Mouse (Mus musculus): ENCODE data around the gene Gm5767. TPM values are rescaled to one million over a fixed set of nuclear protein-coding genes. Genes with fewer than 3 reads are reported as not detected.

The Gm5767 gene
- not detected for total RNA-seq (2022)

DNA sequence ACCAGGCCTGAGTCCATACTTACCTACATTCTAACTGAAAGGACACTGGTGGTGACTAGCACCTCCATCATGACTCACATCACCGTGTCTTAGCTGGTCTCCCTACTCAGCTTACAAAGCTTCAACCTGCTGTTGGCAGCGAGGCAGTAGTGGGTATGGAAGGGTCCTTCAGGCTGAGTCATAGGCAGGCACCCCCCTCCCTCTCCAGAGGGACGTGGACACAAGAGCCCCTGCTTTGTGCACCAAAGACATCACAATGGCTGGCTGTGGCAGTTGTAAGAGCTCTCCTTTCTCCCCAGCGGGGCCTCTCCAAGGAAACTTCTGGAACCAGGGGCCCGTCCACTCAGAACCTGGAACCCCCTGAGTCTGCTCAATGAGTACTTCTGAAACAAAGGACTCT, at the start of gene Gm5767:
Gm5767 (plus strand) TSS at position 301 of the 400 bp plus-strand sequence.
- no peak for DNase-seq (ENCODE audit: low spot score in 2 of 2)

DNA sequence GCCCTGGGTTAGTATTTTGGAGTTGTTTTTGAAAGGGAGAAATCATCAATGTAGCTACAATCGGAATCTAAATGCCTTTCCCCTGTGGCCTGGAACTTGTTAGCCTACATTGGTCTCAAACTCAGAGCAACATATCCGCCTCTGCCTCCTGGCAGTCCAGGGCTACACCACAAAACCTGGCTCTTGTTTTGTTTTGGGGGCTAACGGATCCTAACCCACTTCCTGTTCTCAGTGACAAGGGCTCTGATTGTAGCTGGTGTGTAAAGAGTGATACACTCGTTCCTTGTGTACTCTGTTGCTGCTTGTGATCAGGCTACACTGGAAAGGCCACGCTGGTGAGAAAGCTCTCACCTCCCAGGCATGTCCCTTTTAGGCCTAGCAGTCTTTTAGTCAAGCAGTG, 49.1 kb upstream of the Gm5767 start:
- DNase-seq (ENCODE audit: low spot score in 2 of 2), result no peak

DNA sequence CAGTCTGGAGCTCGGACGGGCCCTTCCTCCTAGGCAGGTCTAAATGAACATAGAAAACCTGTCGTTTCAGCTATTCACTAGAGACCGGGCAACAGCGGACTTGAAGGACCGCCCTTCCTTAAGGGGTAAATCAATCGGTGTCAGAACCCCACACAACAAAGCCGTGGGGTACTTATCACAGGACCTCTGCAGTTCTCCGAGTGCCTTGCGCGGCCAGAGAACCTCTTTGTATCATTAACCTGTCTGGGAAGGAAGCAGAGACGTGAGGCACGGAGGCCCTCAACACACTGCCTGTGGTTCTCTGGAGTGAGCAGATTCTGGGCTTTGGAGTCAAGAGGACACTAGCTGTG, 43.7 kb upstream of the Gm5767 start:
- DNase-seq (ENCODE audit: low spot score in 2 of 2), result no peak

DNA sequence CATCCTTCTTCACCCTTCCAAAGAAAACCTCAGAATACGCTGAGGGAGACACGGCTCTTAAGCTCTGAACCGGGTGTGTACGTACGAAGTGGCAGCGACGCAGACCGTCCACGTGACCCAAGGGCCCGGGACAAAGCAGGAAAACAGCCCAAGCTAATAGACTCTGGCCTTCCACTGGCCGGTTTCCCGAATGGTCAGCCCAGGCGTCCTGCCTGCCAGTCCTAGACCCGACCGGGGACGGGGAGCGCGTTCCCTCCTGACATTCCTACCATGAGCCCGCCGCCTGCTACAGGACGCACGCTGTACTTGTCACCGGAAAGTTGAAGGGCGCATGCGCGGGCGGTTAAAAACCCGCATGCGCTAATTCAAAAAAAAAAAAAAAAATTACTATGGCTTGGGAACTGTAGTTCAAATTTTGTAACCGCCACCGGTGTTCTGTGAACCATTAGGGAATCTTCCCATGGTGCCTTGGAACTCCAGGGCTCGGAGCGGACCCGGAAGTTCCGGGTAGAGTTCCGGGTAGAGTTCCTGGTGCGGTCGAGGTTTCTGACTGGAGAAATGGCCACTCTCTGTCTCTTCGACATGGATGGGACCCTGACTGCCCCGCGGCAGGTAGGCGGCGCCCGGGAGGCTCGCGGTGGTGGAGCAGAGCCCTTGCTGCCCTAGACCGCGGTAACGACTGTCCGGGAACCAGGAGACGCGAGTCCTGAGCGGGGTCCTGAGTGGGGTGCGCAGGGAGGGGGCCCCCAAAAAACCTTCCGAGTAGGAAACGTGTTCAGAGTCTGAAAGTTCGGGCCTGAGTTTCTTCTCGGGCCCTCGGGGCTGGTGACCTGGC, 43.1 kb upstream of the Gm5767 start, which contains the start of the genes Pmm2 and Tmem186:
Pmm2 (plus strand) TSS at position 458 of the 835 bp plus-strand sequence.
Tmem186 (minus strand) TSS at position 496 of the 835 bp plus-strand sequence.
- DNase-seq (ENCODE audit: low spot score in 2 of 2), result peak; percentile 63 to 80

DNA sequence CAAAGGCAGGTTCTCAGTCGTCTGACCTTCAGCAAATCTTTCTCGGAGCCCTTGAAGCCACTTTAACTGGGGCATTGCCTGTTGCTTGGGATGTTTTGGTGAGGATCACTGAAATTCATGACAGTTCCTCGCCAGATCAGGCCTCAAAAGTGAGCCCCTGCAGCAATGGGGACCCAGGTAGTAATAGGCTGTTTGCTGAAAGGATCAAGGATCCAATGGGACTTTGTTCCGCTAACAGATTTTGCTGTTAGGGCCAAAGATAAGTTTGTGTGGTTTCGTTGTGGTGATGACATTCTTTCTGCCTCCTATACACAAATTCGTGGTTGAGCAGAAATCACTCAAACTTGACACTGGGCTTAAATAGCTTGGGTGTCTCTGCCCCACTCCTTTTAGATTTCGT, 42.4 kb upstream of the Gm5767 start:
- no peak for DNase-seq (ENCODE audit: low spot score in 2 of 2)

DNA sequence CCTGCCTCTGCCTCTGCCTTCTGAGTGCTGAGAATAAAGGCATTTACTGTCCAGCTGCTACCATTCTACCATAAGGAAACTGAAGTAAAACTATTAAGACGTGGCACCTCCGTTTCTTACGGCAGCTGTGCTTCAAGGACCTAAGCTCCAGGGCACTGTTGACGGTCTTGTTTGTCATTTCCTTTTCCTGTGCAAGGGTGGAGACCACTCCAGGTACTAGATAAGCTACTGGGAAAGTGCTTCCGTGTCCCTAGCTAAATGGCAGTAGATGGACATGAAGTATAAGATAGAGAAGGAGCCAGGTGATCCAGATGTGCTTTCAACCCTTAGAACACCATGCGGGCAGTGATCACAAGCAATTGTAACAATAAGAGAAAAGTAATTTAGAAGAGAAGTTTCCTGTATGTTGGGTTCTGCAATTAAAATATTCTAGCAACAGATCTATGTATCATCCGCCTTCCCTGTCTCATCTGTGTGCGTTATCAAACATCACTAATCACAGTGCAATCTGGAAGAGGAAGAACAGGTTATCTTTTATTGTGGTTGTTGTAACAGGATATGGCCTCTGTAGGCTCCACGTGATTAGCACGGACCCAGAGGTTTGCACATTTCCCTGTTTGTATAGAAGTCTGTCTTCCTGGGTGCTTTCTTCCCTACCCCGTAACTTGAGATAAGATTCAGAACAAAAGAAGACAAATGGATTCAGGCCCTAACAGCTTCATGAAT, 40.9 kb upstream of the Gm5767 start:
- DNase-seq (ENCODE audit: low spot score in 2 of 2), result no peak

DNA sequence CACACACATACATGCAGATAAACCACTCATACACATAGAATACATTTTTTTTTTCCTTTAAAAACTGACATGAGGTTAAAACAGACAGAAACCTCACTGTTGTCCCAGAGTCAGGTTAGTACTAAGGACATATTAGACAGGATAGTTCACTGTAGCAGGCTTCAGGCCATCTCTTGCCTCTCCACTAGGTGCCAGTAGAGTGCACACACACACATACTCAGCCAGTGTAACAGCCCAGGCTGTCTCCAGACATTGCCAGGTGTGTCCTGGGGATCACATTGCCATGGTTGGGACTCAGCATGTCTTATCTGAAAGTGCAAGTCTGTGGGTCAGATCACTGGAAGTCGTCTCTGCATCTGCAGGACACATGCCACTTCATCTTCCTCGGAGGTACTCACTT, 36.7 kb upstream of the Gm5767 start:
- DNase-seq (ENCODE audit: low spot score in 2 of 2), result no peak

DNA sequence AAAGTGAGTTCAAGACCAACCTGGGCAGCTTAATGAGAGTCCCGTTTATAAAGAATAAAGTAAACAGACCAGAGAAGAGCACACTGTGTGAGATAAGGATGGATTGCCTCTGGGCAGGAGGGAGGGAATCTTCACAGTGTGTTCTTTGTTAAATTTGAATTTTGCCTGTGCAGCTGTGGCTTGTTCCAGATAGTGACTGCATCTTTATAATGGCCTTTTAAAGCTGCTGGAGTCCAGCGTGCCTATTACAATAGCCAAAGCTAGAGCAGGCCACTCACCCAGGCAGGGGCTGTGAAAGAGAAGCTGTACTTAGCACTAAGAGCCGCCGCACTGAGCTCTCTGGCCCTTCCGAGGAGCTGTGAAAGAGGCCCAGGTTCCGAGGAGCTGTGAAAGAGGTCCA, 35.0 kb upstream of the Gm5767 start:
- no peak for DNase-seq (ENCODE audit: low spot score in 2 of 2)

DNA sequence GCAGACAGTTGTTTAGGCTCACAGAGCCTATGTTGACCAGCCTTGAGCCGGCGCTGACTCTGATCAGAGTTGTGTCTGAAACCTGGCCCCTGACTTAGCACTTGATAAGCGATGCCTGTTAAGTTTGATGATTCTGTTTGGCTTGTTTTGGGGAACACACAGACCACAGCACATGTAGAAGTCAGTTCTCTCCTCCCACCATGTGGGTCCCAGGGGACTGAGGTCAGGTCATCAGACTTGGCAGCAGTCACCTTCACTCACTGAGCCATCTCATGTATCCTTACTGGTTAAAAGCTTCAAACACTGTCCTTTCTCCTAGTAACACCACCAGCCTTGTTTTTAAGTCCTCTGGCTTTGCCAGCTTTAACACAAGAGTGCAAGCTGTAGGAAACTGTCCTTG, 30.6 kb upstream of the Gm5767 start:
- DNase-seq (ENCODE audit: low spot score in 2 of 2), result no peak

DNA sequence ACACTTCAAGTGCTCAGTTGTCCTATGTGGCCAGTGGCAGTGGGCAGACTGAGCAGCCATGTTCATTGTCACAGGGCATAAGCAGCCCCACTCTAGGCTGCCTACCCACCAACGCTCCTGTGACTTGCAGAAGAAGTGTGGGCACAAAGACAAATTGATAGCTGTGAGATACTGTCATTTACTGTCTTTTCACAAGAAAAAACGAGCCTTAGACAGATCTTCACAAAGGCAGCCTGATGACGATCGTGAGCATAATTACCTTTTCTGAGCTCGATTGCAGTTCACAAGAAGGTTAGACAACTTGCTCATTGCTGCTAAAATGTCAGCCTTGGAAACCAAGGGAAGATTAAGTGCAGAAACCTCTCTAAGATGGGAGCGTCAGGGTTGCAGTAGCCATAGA, 25.5 kb upstream of the Gm5767 start:
- DNase-seq (ENCODE audit: low spot score in 2 of 2), result no peak

DNA sequence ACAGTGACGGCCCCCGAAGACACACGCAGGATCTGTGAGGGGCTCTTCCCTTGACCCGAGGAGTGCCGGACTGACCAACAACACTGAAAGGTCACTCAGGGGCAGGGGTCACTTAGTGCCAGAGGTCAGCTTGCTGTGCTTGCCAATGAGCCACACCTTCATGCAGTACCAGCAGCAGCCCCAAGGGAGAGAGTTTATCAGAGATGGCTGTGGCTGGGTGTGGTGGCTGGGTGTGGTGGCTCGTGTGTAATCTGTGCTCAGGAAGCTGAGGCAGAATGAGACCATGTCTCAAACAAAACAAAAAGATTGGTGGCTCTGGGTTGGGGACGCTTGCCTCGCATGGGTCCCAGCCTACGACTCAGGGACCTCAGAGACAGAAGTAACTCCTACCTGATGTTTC, 25.0 kb upstream of the Gm5767 start:
- no peak for DNase-seq (ENCODE audit: low spot score in 2 of 2)

DNA sequence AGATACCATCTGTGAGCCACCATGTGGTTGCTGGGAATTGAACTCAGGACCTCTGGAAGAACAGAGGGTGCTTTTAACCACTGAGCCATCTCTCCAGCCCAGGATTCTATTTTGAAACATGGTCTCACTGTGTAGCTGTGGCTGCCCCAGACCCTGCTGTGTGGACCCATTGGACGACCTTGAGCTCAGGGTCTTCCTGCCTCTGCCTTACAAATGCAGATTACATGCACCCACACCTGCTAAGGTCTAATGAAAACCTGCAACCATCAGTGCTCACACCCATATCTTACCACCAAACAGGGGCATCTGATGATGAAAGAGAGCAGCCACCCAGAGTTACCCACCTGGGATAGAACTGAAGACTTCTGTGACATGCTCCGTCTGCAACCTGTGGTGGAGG, 24.3 kb upstream of the Gm5767 start:
- DNase-seq (ENCODE audit: low spot score in 2 of 2), result no peak

DNA sequence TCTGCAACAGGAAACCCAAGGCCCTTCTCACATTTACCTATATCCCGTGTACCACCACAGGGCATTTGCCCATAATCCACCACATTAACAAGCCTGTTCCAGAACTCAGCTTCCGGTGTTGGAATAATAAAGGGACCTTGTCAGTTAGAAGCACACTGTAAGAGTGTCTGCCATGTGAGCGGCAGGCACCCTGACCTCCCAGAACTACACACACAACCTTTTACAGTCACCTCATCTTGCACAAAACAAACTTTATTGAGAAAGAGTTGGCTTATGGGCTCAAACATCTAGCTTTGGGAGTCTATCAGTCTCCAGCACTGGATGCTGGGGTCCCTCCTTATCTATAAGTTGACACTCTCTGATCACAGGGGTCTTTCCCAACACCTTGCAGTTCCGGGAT, 22.2 kb upstream of the Gm5767 start:
- no peak for DNase-seq (ENCODE audit: low spot score in 2 of 2)

DNA sequence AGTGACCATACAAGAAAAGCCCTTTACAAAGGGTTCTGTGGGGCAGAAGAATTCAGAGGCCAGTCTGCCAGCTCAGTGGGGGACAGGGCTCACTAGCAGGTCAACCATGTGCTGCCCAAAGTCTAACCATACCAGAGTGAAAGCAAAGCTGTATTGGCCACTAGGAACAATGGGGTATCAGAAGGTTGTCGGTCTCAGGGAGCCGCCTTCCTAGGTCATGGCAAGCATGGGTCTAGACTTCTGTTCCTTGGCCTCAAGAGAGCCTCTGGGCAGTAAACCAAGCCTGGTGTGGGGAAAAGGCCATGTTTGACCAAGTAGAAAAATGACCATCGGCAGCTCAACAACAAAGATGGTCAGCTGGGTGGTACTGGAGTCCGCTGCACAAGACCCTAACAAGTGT, 21.8 kb upstream of the Gm5767 start:
- DNase-seq (ENCODE audit: low spot score in 2 of 2), result no peak

DNA sequence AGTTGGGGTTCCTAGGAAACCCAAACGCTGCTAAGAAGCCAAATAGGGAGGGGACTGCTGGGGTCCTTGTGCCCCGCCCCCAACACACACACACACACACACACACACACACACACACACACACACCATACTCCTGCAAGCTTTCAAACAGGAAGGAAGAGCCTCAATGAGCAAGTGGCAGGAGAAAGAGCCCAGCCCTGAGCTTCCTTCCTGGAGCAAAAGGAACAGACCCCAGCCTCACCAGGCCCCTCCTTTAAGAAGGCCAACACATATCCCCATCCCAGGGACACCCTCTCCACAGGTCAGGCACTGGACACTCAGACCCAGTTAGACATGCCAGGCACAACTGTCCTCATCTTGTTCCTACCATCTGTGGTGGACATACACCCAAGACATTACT, 17.5 kb upstream of the Gm5767 start:
- no peak for DNase-seq (ENCODE audit: low spot score in 2 of 2)

DNA sequence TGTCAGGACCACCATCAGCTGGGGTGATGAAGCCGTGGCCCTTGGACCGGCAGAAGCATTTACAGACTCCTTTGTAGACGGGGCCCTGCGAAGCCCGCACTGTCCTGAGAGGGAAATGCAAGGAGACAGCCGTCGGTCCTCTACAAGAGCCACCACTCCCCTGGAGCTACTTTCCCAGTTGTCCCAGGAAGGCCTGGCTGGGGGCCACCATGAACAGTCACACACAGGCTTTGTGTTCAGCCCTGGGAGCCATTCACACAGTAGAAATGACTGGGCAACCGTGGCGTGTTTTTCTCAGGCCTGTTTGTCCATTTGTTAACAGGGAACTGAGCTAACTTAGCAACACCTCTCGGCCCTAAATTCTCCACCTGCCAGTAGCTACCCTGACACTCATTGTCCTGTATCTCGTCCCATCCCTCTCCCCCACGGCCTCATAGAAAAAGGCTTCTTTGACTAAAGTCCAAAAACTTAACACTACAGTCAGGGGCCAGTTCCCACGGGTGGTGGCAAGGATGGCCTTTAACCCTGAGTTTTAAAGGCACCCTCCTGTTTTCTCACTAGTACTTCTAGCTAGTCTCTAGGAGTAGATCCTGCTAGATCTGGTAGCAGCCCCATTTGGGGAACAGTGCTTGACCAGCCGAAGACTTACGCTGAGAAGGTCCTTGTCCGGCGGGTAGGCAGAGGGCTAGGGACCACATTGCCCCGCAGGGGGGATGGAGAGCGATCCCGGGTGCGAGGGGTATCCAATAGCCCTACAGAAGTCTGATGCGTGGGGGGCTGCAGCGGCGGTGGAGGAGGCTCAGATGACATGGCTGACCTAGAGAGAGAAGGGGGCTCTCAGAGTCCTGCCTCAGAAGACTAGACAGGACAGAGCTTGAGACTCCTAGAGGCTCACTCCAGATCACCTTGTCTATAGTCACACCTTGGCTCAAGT, 16.7 kb upstream of the Gm5767 start:
- DNase-seq (ENCODE audit: low spot score in 2 of 2), result no peak

DNA sequence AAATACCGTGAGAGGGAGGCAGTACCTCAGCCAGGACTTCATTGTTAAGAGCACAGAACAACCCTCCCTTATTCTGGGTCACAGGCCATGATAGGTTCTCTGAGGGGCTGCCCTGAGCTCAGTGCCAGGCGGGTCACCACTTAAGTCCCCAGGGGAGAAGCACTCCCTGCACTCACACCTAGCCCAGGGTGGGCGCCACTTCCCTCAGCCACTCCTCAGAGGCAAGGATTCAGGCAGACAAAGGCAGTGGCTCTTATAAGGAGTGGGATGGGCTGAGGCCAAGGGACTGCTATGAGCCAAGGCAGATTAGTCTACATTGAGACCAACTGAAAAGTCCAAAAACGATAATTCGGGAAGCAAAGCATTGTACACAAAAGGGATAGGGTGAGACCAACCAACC, 15.2 kb upstream of the Gm5767 start:
- no peak for DNase-seq (ENCODE audit: low spot score in 2 of 2)

DNA sequence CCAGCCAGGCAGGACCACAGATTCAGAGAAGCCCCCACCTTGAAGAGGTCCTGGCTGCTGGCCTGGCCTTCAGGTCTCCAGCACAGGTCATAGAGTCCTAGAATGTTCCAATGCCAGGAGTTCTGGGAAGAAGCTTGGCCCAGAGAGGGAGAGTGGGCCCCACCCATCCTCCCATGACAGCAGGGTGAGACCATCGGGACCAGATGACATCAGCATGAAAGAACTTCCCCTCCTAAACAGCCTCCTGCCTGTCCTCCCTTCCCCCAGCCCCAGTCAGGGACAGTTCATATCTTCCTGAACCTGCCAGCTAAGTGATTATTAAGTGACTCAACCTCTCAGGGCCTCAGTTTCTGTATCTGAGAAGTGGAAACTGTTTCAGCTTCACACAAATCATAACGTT, 14.1 kb upstream of the Gm5767 start:
- DNase-seq (ENCODE audit: low spot score in 2 of 2), result peak; percentile 52 to 55

DNA sequence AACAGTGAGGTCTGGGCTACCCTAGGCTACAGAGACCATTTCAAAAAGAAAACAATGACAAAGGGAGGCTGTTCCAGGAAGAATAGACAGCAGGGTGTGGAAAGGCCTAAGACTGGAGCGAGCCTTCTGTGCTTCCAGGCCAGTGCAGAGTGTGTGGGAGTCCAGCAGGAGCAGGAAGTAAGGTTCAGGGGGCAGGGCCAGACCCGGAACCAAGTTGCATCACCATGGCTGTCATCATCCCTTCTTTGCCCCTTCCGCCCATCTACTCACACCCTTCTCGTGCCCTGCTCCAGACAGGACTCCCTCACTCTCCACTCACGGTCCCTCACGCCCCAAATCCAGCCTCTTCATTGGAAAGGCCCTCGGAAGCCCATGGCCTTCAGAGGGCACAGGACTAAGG, 13.3 kb upstream of the Gm5767 start:
- DNase-seq (ENCODE audit: low spot score in 2 of 2), result no peak

DNA sequence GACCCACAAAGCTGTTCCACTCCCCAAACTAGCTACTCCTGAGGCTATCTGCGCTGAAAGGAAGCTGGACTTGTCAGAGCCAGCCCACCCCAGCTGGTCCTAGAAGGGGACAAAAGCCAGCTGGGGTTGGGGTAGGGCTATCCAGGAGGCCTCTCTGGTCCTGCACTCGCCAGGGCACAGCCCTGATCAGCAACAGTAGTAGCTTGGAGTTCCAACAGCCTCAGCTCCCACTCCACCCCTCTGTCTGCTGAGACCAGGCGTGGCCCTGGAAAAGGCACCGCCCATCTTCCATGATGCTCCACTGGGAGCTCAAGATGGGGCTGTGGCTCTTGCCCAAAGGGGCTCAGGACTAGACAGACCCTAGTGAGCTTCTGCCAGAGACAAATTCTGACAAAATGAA, 12.8 kb upstream of the Gm5767 start:
- DNase-seq (ENCODE audit: low spot score in 2 of 2), result peak in 1 of 2 experiments; percentile 17

DNA sequence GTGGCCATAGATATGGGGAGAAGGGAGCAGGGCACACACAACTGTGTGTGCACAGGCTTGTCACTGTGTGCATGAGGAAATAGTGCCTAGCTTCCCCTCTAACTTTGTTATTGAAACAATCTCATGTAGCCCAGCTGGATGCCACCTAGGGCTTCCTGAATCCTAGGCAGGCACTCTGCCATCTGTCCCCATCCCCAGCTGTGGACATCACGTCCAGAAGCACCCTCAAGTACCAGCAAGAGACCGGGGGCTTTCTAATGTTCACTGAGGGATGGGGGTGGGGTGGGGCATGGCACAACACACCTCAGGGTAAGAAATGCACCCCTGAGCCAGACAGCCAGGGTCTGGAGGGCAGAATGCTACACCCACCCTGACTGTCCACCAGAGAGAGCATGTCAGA, 12.2 kb upstream of the Gm5767 start:
- no peak for DNase-seq (ENCODE audit: low spot score in 2 of 2)

DNA sequence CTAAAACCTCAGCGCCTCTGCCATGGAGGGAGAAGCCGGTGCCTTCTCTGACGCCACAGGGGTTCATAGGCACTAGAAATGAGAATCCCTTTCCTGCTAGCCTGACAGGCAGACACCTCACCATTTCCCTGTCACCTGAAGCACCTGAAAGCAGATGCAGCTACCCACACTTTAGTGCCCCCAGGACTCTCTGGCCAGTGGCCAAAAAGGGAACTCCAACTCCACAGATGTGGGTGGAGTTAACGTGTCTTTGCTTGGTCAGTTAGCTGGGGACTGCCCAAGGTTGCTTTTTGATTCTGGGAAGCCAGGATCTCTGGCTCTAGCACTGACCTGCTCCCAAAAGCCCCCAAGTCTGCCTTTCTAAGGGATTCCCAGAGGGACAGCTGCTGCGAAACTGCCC, 11.1 kb upstream of the Gm5767 start:
- DNase-seq (ENCODE audit: low spot score in 2 of 2), result no peak

Data from gastrocnemius, adult 8-10 months (tissue).